Mouse (Mus musculus) v-Abl transformed pro-B cells (cell line): ENCODE measurements around the gene Gm3880.
"Not testable (repeated sequence)": the region's sequence is repeated elsewhere in the genome, so short reads cannot be mapped to it uniquely, and the experiment has no call there.

Experiments
- in situ Hi-C, 2 experiments: fragments of 400-800 bp; cut with MboI; formaldehyde crosslinking; loops; one replicate each; pipeline ENCODE4 v1.15.1; 2025; ENCODE audit not compliant: unreplicated experiment in 2 of 2

Gm3880 gene

DNA sequence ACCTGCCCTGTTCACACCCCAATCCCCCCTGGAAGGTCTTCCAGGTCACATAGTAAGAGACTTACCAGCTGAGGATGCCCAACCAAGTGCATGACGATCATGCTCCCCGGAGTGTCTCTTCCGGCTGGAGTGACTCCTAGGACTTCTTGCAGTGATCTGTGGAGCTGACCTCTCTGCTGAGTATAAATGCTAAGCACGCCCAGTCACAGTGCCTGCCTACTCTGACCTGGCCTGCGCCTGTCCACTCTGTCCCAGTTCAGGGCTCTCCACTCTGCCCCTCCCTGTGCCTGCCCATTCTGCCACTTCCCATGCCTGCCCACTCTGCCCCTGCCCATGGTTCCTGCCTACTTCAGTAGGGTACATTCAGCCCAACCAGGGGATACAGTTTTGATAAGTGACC is at the start of gene Gm3880:
Gm3880 (minus strand) TSS at position 101 of the 400 bp plus-strand sequence.
- in situ Hi-C loops: loop anchor here (25.0 kb wide), 2 partner anchors 575 to 750 kb away; no protein-coding TSS in a partner anchor

DNA sequence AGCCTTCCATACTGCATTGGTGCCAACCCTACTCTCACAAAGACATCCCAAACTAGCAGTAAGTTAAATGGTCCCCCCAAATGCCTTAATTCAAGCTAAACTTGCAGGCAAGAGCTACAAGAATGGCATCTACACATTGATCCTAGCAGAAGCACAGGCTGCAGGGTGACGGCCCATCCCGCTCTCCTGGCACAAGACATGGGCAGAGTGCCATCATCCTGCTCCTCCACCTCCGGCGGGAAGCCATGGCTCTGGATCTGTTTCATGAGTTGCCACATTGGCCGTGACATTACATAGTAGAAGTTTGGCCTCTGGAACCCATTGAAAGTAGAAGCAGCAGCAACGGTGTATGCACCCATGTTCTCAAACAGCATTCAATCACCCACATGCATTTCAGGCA is 37.5 kb upstream of the Gm3880 start:
- in situ Hi-C loops: not testable (repeated sequence)

- in situ Hi-C loops: not testable (repeated sequence)
These were observed 20.8 kb upstream of the Gm3880 start, which contains the start of the genes Gm9112 and Dmrtc1b for GRCm38 (mm10) chrX:102707535-102707934. Gene Gm9112, minus strand, starts transcription at chrX:102707635. Gene Dmrtc1b, plus strand, starts transcription at chrX:102707865.

- in situ Hi-C loops: not testable (repeated sequence)
These were observed 13.9 kb upstream of the Gm3880 start for GRCm38 (mm10) chrX:102700636-102701035.

GRCm38 (mm10) chrX:102689252-102689651 is 2.5 kb upstream of the Gm3880 start:
- in situ Hi-C loops: loop anchor here (25.0 kb wide), 2 partner anchors 573 to 748 kb away; no protein-coding TSS in a partner anchor

GRCm38 (mm10) chrX:102684706-102685105 is 2.1 kb downstream of the Gm3880 start:
- in situ Hi-C loops: loop anchor here (25.0 kb wide), 2 partner anchors 578 to 753 kb away; no protein-coding TSS in a partner anchor

DNA sequence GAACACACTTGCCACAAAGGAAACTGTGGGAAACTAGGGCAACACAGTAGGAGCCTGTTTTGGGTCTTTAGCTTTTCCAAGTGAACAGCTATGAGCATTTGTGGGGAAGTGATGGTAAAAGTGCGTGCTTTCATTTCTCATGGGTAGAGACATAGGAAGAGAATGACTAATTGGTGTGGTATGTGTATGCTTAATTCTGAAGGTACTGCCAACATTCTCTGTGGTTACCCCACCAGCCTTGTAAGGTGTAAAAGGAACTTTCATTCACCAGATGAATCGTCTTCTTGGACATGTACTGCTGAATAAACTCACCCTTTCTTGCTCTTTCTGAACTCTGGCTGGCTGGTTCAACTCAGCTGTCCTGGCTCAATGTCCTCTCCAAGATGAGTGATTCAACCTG is 20.1 kb downstream of the Gm3880 start:
- in situ Hi-C loops: loop anchor here in 1 of 2 experiments (25.0 kb wide), 1 partner anchor 454 kb away; no protein-coding TSS in a partner anchor

GRCm38 (mm10) chrX:102660712-102661111 is 26.1 kb downstream of the Gm3880 start:
- in situ Hi-C loops: loop anchor here in 1 of 2 experiments (25.0 kb wide), 1 partner anchor 448 kb away; no protein-coding TSS in a partner anchor

GRCm38 (mm10) chrX:102645691-102646090 is 41.1 kb downstream of the Gm3880 start:
- in situ Hi-C loops: loop anchor here in 1 of 2 experiments (25.0 kb wide), 2 partner anchors 583 to 967 kb away; partner anchors contain the start of gene Rtl5

GRCm38 (mm10) chrX:102645146-102645545 is 41.6 kb downstream of the Gm3880 start:
- in situ Hi-C loops: loop anchor here in 1 of 2 experiments (25.0 kb wide), 2 partner anchors 583 to 967 kb away; partner anchors contain the start of gene Rtl5

DNA sequence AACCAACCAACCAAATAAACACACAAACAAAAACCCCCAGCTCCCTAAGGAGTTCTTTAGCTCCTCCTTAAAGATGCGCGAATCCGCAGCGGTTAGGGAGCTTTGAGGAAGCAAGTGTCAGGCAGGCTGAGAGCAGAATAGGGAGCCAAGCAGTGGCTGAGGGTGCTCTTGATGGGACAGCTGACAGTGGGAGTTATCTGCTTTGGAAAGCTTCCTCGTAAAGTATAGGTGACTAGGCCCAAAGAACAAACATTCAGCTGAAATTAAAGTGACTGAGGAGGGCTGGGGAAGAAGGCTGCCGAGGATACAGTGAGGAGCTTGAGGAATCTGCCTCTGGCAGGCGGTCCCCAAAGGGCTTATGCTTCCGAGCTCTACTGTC is 42.2 kb downstream of the Gm3880 start:
- in situ Hi-C loops: loop anchor here in 1 of 2 experiments (25.0 kb wide), 2 partner anchors 582 to 968 kb away; partner anchors contain the start of gene Rtl5

GRCm38 (mm10) chrX:102643823-102644572 is 42.8 kb downstream of the Gm3880 start, which contains the start of gene Phka1:
Gene Phka1, minus strand, starts transcription at chrX:102644246.
- in situ Hi-C loops: loop anchor here in 1 of 2 experiments (25.0 kb wide), 2 partner anchors 582 to 968 kb away; partner anchors contain the start of gene Rtl5
